8 mouse cellular contexts compared by ENCODE assay signal in genomic region chr11:51650261-51650660, GRCm38 (mm10). TPM values are rescaled to one million over a fixed set of nuclear protein-coding genes. Genes with fewer than 3 reads are reported as not detected.
DNase-seq lines count a peak whose midpoint lies in the region; ATAC-seq and TF ChIP-seq lines count a peak whose summit lies in the region.

No protein-coding gene starts in this region.

- 2% methylated on average over 30 of the region's 30 CpGs for WGBS in kidney, adult 2 months
- WGBS in forebrain, embryonic 16.5 days = 2% methylated on average over 29 of the region's 30 CpGs
- under 1% methylated on average over 30 of the region's 30 CpGs for WGBS in liver, embryonic 13.5 days (ENCODE audit: insufficient replicate concordance)
- under 1% methylated on average over 29 of the region's 30 CpGs for WGBS in small intestine, adult 2 months

- DNase-seq in kidney, adult 2 months = no peak
- DNase-seq in kidney, adult 9 months = no peak
- DNase-seq in Patski (ENCODE audit: low read depth, low spot score) (no peak), MN1 (ENCODE audit: low spot score) (no peak), adipocyte (ENCODE audit: low spot score) (no peak)
- DNase-seq in liver, embryonic 13.5 days = no peak

- H3K4me3 ChIP-seq in kidney, adult 2 months (ENCODE audit: insufficient read depth, low read depth, low read length) = peak overlapping the region; percentile 74
- peak overlapping the region; percentile 54 for H3K4me3 ChIP-seq in forebrain, embryonic 16.5 days (replicated peaks; ENCODE audit: low read length)
- peak overlapping the region; percentile 66 for H3K4me3 ChIP-seq in liver, embryonic 13.5 days (replicated peaks)
- H3K4me3 ChIP-seq in small intestine, adult 2 months (ENCODE audit: low read depth, low read length) = peak overlapping the region; percentile 93

- H3K27me3 ChIP-seq in kidney, adult 2 months (replicated peaks; ENCODE audit: control insufficient read depth, insufficient read depth, low read length) = no peaks in the 10 kb centered on the region
- no peaks in the 10 kb centered on the region for H3K27me3 ChIP-seq in Patski
- peaks cover 2% of the 10 kb centered on the region; the same call in 1 of the 2 replicates for H3K27me3 ChIP-seq in forebrain, embryonic 16.5 days (replicated peaks; ENCODE audit: control insufficient read depth, insufficient read depth, low read length)
- H3K27me3 ChIP-seq in liver, embryonic 13.5 days = peaks cover 57% of the 10 kb centered on the region
- H3K27me3 ChIP-seq in small intestine, adult 2 months (ENCODE audit: control insufficient read depth, insufficient read depth, low read length) = no peaks in the 10 kb centered on the region

- TF ChIP-seq POLR2A in kidney, adult 2 months (IDR thresholded peaks at IDR 0.05; ENCODE audit: low read depth, low read length) = no peak
- TF ChIP-seq POLR2A in small intestine, adult 2 months (IDR thresholded peaks at IDR 0.05; ENCODE audit: low read depth, low read length) = no peak

- no peaks in the 10 kb centered on the region for H3K9me3 ChIP-seq in forebrain, embryonic 16.5 days (ENCODE audit: control insufficient read depth, low read length)
- H3K9me3 ChIP-seq in liver, embryonic 13.5 days (replicated peaks) = no peaks in the 10 kb centered on the region

- in situ Hi-C loops in Patski (cut with MboI; ENCODE audit: low pct_unique_long_range_greater_than_20kb) = no loop called here

- H3K36me3 ChIP-seq in kidney, adult 2 months (ENCODE audit: control insufficient read depth, insufficient read depth, low read length) = no peaks in the 10 kb centered on the region
- no peaks in the 10 kb centered on the region for H3K36me3 ChIP-seq in forebrain, embryonic 16.5 days (ENCODE audit: control insufficient read depth, insufficient read depth)
- H3K36me3 ChIP-seq in liver, embryonic 13.5 days = no peaks in the 10 kb centered on the region
- H3K36me3 ChIP-seq in small intestine, adult 2 months (ENCODE audit: control insufficient read depth, insufficient read depth, low read length) = peaks cover under 1% of the 10 kb centered on the region; the same call in 1 of the 2 replicates

- peaks cover 15% of the 10 kb centered on the region; the same call in 1 of the 2 replicates for H3K4me1 ChIP-seq in kidney, adult 2 months (ENCODE audit: control insufficient read depth, insufficient read depth, low read length)
- H3K4me1 ChIP-seq in forebrain, embryonic 16.5 days (replicated peaks; ENCODE audit: control insufficient read depth, insufficient read depth, low read length) = peaks cover 16% of the 10 kb centered on the region
- peaks cover 35% of the 10 kb centered on the region for H3K4me1 ChIP-seq in liver, embryonic 13.5 days (replicated peaks)
- peaks cover 13% of the 10 kb centered on the region for H3K4me1 ChIP-seq in small intestine, adult 2 months (ENCODE audit: control insufficient read depth, insufficient read depth, insufficient read length, low read length)

- no peak for TF ChIP-seq CTCF in kidney, adult 2 months (conservative IDR thresholded peaks at IDR 0.05; ENCODE audit: insufficient read depth, insufficient read length, low read depth, low read length)
- no peak for TF ChIP-seq CTCF in Patski (IDR thresholded peaks at IDR 0.05)
- no peak for TF ChIP-seq CTCF in small intestine, adult 2 months (IDR thresholded peaks at IDR 0.05; ENCODE audit: extremely low read depth, insufficient read length, insufficient replicate concordance, low read depth, low read length)

- POLR2A ChIA-PET in Patski (lab: Charles Lee) = interaction anchor here (1.0 to 2.6 kb wide), 5 partner anchors 9 to 23 kb away, joined by 4 to 13 read pairs (median 9); partner anchors contain the start of gene Rmnd5b

- H3K27ac ChIP-seq in kidney, adult 2 months (ENCODE audit: insufficient read depth, low read depth, low read length) = peak overlapping the region; percentile 74
- no peak overlapping the region for H3K27ac ChIP-seq in forebrain, embryonic 16.5 days (ENCODE audit: low read length)
- no peak overlapping the region for H3K27ac ChIP-seq in liver, embryonic 13.5 days
- peak overlapping the region; percentile 53; the same call in 1 of the 2 replicates for H3K27ac ChIP-seq in small intestine, adult 2 months (ENCODE audit: insufficient read depth, low read depth, low read length)

- peak; percentile 20 for ATAC-seq in Patski
- peak; percentile 21 for ATAC-seq in forebrain, embryonic 16.5 days
- peak; percentile 36 for ATAC-seq in liver, embryonic 13.5 days (ENCODE audit: low read depth)

- H3K9ac ChIP-seq in forebrain, embryonic 16.5 days (replicated peaks; ENCODE audit: low read depth, low read length) = peak overlapping the region; percentile 70
- H3K9ac ChIP-seq in liver, embryonic 13.5 days = peak overlapping the region; percentile 68

- H3K4me2 ChIP-seq in forebrain, embryonic 16.5 days (ENCODE audit: low read length) = peak overlapping the region; percentile 91
- peak overlapping the region; percentile 81 for H3K4me2 ChIP-seq in liver, embryonic 13.5 days

- CTCF ChIA-PET in Patski (lab: Charles Lee) = interaction anchor here (1.0 to 1.6 kb wide), 2 partner anchors 18 to 31 kb away, joined by 5 read pairs; no protein-coding TSS in a partner anchor

RNA-seq across cellular contexts. Expression of gene N4bp3, which starts 0.4 kb away (rescaled TPM):
- polyA plus RNA-seq in kidney, adult 2 months (2012; rRNA removed) = 11.8 and 13.6 TPM in 2 replicates
- polyA plus RNA-seq in Patski (2021) = 25.0 TPM
- 10.2 and 12.9 TPM in 2 replicates for polyA plus RNA-seq in forebrain, embryonic 16.5 days (2015; fragmentation: Nextera tagmentation; extraction: Ambion mirVana)
- polyA plus RNA-seq in liver, embryonic 13.5 days (2015; fragmentation: Nextera tagmentation; extraction: Ambion mirVana) = 3.1 and 3.2 TPM in 2 replicates
- polyA plus RNA-seq in small intestine, adult 2 months (2012; rRNA removed) = 2.5 and 5.0 TPM in 2 replicates

RNA-seq across cellular contexts. Expression of gene D930048N14Rik, which starts 0.5 kb away (rescaled TPM):
- 10.7 and 13.7 TPM in 2 replicates for polyA plus RNA-seq in kidney, adult 2 months (2012; rRNA removed)
- 8.3 TPM for polyA plus RNA-seq in Patski (2021)
- 0.58 and 0.70 TPM in 2 replicates for polyA plus RNA-seq in forebrain, embryonic 16.5 days (2015; fragmentation: Nextera tagmentation; extraction: Ambion mirVana)
- 0.29 and 0.49 TPM in 2 replicates for polyA plus RNA-seq in liver, embryonic 13.5 days (2015; fragmentation: Nextera tagmentation; extraction: Ambion mirVana)
- polyA plus RNA-seq in small intestine, adult 2 months (2012; rRNA removed) = 2.4 and 3.1 TPM in 2 replicates

RNA-seq across cellular contexts. Expression of gene Rmnd5b, which starts 14.6 kb away (rescaled TPM):
- 46.6 and 52.9 TPM in 2 replicates for polyA plus RNA-seq in kidney, adult 2 months (2012; rRNA removed)
- 49.4 TPM for polyA plus RNA-seq in Patski (2021)
- 80.9 and 85.6 TPM in 2 replicates for polyA plus RNA-seq in forebrain, embryonic 16.5 days (2015; fragmentation: Nextera tagmentation; extraction: Ambion mirVana)
- 24.9 and 25.1 TPM in 2 replicates for polyA plus RNA-seq in liver, embryonic 13.5 days (2015; fragmentation: Nextera tagmentation; extraction: Ambion mirVana)
- 36.0 and 45.9 TPM in 2 replicates for polyA plus RNA-seq in small intestine, adult 2 months (2012; rRNA removed)

RNA-seq across cellular contexts. Expression of gene Nhp2, which starts 30.7 kb away (rescaled TPM):
- 44.6 and 49.8 TPM in 2 replicates for polyA plus RNA-seq in kidney, adult 2 months (2012; rRNA removed)
- polyA plus RNA-seq in Patski (2021) = 69.0 TPM
- polyA plus RNA-seq in forebrain, embryonic 16.5 days (2015; fragmentation: Nextera tagmentation; extraction: Ambion mirVana) = 94.1 and 97.9 TPM in 2 replicates
- 186 and 203 TPM in 2 replicates for polyA plus RNA-seq in liver, embryonic 13.5 days (2015; fragmentation: Nextera tagmentation; extraction: Ambion mirVana)
- 33.8 and 45.0 TPM in 2 replicates for polyA plus RNA-seq in small intestine, adult 2 months (2012; rRNA removed)

RNA-seq across cellular contexts. Expression of gene 0610009B22Rik, which starts 38.4 kb away (rescaled TPM):
- 30.5 and 41.0 TPM in 2 replicates for polyA plus RNA-seq in kidney, adult 2 months (2012; rRNA removed)
- 67.1 TPM for polyA plus RNA-seq in Patski (2021)
- polyA plus RNA-seq in forebrain, embryonic 16.5 days (2015; fragmentation: Nextera tagmentation; extraction: Ambion mirVana) = 82.5 and 107 TPM in 2 replicates
- polyA plus RNA-seq in liver, embryonic 13.5 days (2015; fragmentation: Nextera tagmentation; extraction: Ambion mirVana) = 45.2 and 50.6 TPM in 2 replicates
- 1.4 and 3.0 TPM in 2 replicates for polyA plus RNA-seq in small intestine, adult 2 months (2012; rRNA removed)

Comparison
In these comparisons a context has a peak if more than half of its experiments do, and no peak if none do; other contexts are left out.
1. H3K27ac ChIP-seq: peak in kidney, adult 2 months (single experiment) and small intestine, adult 2 months (single experiment); none in forebrain, embryonic 16.5 days (single experiment) and liver, embryonic 13.5 days (single experiment).
2. Peak in every context shown above with its lines, with median percentiles within 50 percentile points of each other: H3K4me3 ChIP-seq and ATAC-seq.